Mouse (Mus musculus) embryonic facial prominence, embryonic 13.5 days (tissue): ENCODE measurements around the gene B4galt4. TPM values are rescaled to one million over a fixed set of nuclear protein-coding genes. Genes with fewer than 3 reads are reported as not detected.
A peak's percentile ranks its signal among the peaks of the same experiment; 100 is the strongest.

Source experiments
- ATAC-seq: fragments of 200-750 bp; cut with Nextera tagmentation; 2 replicates; pipeline ENCODE4 v1.8.0; 2017; ENCODE audit warnings: low read depth; ENCODE audit not compliant: insufficient number of reproducible peaks, insufficient read depth, low FRiP score, low TSS enrichment
- H3K27ac ChIP-seq: fragments of 300-500 bp; sonication (generic); 2 replicates; pipeline ENCODE4 v1.5.1; 2015; ENCODE audit warnings: moderate library complexity, mild to moderate bottlenecking, inconsistent platforms
- H3K27me3 ChIP-seq: fragments of 300-500 bp; sonication (generic); 2 replicates; pipeline ENCODE4 v1.6.1; 2015; ENCODE audit warnings: mild to moderate bottlenecking, inconsistent platforms
- H3K36me3 ChIP-seq: fragments of 300-500 bp; sonication (generic); 2 replicates; pipeline ENCODE4 v1.6.1; 2015; ENCODE audit warnings: mild to moderate bottlenecking, inconsistent platforms
- H3K4me1 ChIP-seq: fragments of 300-500 bp; sonication (generic); 2 replicates; pipeline ENCODE4 v1.6.1; 2015; ENCODE audit warnings: inconsistent platforms
- H3K4me2 ChIP-seq: fragments of 300-500 bp; sonication (generic); 2 replicates; pipeline ENCODE4 v1.6.1; 2015; ENCODE audit warnings: moderate library complexity, mild to moderate bottlenecking, inconsistent platforms
- H3K4me3 ChIP-seq: fragments of 300-500 bp; sonication (generic); 2 replicates; pipeline ENCODE4 v1.5.1; 2015; ENCODE audit warnings: mild to moderate bottlenecking, inconsistent platforms
- H3K9ac ChIP-seq: fragments of 300-500 bp; sonication (generic); 2 replicates; pipeline ENCODE4 v1.6.1; 2015; ENCODE audit warnings: mild to moderate bottlenecking, inconsistent platforms
- H3K9me3 ChIP-seq: fragments of 300-500 bp; sonication (generic); 2 replicates; pipeline ENCODE4 v1.6.1; 2016; ENCODE audit warnings: inconsistent platforms
- WGBS: fragments of 180-500 bp; shearing (Covaris S2); methylation state at CpG from one replicate; pipeline ENCODE4 v1.1.7; 2015; ENCODE audit warnings: mixed read lengths; 5-methylcytosine and 5-hydroxymethylcytosine counted together
- polyA plus RNA-seq: library from polyadenylated mRNA; unstranded; fragments of >200 nt; fragmentation: Nextera tagmentation; extraction: Ambion mirVana; gene quantifications from 2 replicates; pipeline ENCODE4 v1.2.1, GENCODE M21; 2015

The B4galt4 gene
- polyA plus RNA-seq, 1 experiment from 2014 or later, result 23.1 TPM

GRCm38 (mm10) chr16:38729610-38730288 lies 12.3 kb upstream of the B4galt4 start:
- no peaks in the 10 kb centered on the region for H3K27me3 ChIP-seq
- no peaks in the 10 kb centered on the region for H3K9me3 ChIP-seq
- H3K4me3 ChIP-seq, result no peak overlapping the region
- peak; percentile 48; the same call in 1 of the 2 replicates for ATAC-seq
- WGBS, result 54% methylated on average over 15 of the region's 15 CpGs
- H3K4me2 ChIP-seq, result peak overlapping the region; percentile 38
- no peak overlapping the region for H3K27ac ChIP-seq
- no peaks in the 10 kb centered on the region for H3K36me3 ChIP-seq
- peaks cover 10% of the 10 kb centered on the region for H3K4me1 ChIP-seq
- H3K9ac ChIP-seq, result no peak overlapping the region

GRCm38 (mm10) chr16:38730921-38731320 lies 11.1 kb upstream of the B4galt4 start:
- WGBS, result 45% methylated on average over 8 of the region's 8 CpGs
- peak overlapping the region; percentile 0; the same call in 1 of the 2 replicates for H3K4me2 ChIP-seq

GRCm38 (mm10) chr16:38741204-38741903 lies 710 bp upstream of the B4galt4 start:
- H3K9ac ChIP-seq, result no peak overlapping the region
- H3K27ac ChIP-seq, result no peak overlapping the region
- H3K4me2 ChIP-seq, result peak overlapping the region; percentile 86
- 0 out of 2 replicates have a peak, but pooled peaks cover 6% of the 10 kb centered on the region for H3K36me3 ChIP-seq
- WGBS, result 77% methylated on average over 13 of the region's 13 CpGs
- peaks cover 7% of the 10 kb centered on the region for H3K4me1 ChIP-seq
- peak overlapping the region; percentile 73 for H3K4me3 ChIP-seq
- H3K27me3 ChIP-seq, result no peaks in the 10 kb centered on the region
- no peaks in the 10 kb centered on the region for H3K9me3 ChIP-seq
- ATAC-seq, result no peak

More at GRCm38 (mm10) chr16:38730921-38731320, 11.1 kb upstream of the B4galt4 start:
- H3K27ac ChIP-seq, result no peak overlapping the region
- H3K4me3 ChIP-seq, result no peak overlapping the region
- no peaks in the 10 kb centered on the region for H3K27me3 ChIP-seq
- H3K36me3 ChIP-seq, result no peaks in the 10 kb centered on the region
- no peak for ATAC-seq
- no peaks in the 10 kb centered on the region for H3K9me3 ChIP-seq
- no peak overlapping the region for H3K9ac ChIP-seq
- H3K4me1 ChIP-seq, result peaks cover 10% of the 10 kb centered on the region

GRCm38 (mm10) chr16:38742659-38743131 lies 631 bp downstream of the B4galt4 start:
- H3K27ac ChIP-seq, result peak overlapping the region; percentile 84
- H3K9ac ChIP-seq, result peak overlapping the region; percentile 85
- 0 out of 2 replicates have a peak, but pooled peaks cover 6% of the 10 kb centered on the region for H3K36me3 ChIP-seq
- no peaks in the 10 kb centered on the region for H3K27me3 ChIP-seq
- H3K4me2 ChIP-seq, result peak overlapping the region; percentile 86
- peaks cover 7% of the 10 kb centered on the region for H3K4me1 ChIP-seq
- H3K9me3 ChIP-seq, result no peaks in the 10 kb centered on the region
- WGBS, result under 1% methylated on average over 13 of the region's 13 CpGs
- ATAC-seq, result peak; percentile 74
- peak overlapping the region; percentile 73 for H3K4me3 ChIP-seq

GRCm38 (mm10) chr16:38743941-38744673 lies 2.0 kb downstream of the B4galt4 start:
- no peak for ATAC-seq
- 0 out of 2 replicates have a peak, but pooled peaks cover 6% of the 10 kb centered on the region for H3K36me3 ChIP-seq
- H3K9ac ChIP-seq, result no peak overlapping the region
- H3K9me3 ChIP-seq, result no peaks in the 10 kb centered on the region
- no peaks in the 10 kb centered on the region for H3K27me3 ChIP-seq
- H3K4me1 ChIP-seq, result peaks cover 7% of the 10 kb centered on the region
- H3K4me2 ChIP-seq, result no peak overlapping the region
- no peak overlapping the region for H3K4me3 ChIP-seq
- H3K27ac ChIP-seq, result no peak overlapping the region
- 81% methylated on average over 10 of the region's 10 CpGs for WGBS

GRCm38 (mm10) chr16:38750803-38751202 lies 8.7 kb downstream of the B4galt4 start:
- no peak for ATAC-seq
- H3K9me3 ChIP-seq, result no peaks in the 10 kb centered on the region
- H3K4me2 ChIP-seq, result no peak overlapping the region
- no peaks in the 10 kb centered on the region for H3K27me3 ChIP-seq
- H3K9ac ChIP-seq, result no peak overlapping the region
- peaks cover 23% of the 10 kb centered on the region for H3K4me1 ChIP-seq
- H3K36me3 ChIP-seq, result 0 out of 2 replicates have a peak, but pooled peaks cover 10% of the 10 kb centered on the region
- H3K27ac ChIP-seq, result no peak overlapping the region
- H3K4me3 ChIP-seq, result no peak overlapping the region
- WGBS, result 53% methylated on average over 6 of the region's 6 CpGs

GRCm38 (mm10) chr16:38753631-38754030 lies 11.6 kb downstream of the B4galt4 start:
- 0 out of 2 replicates have a peak overlapping the region, but pooled peaks have one; percentile 33 for H3K27ac ChIP-seq
- WGBS, result 26% methylated on average over 11 of the region's 11 CpGs
- H3K4me3 ChIP-seq, result no peak overlapping the region
- 0 out of 2 replicates have a peak overlapping the region, but pooled peaks have one; percentile 16 for H3K4me2 ChIP-seq
- H3K27me3 ChIP-seq, result no peaks in the 10 kb centered on the region
- H3K4me1 ChIP-seq, result peaks cover 35% of the 10 kb centered on the region
- H3K36me3 ChIP-seq, result peaks cover 21% of the 10 kb centered on the region
- no peaks in the 10 kb centered on the region for H3K9me3 ChIP-seq
- ATAC-seq, result peak; percentile 69
- no peak overlapping the region for H3K9ac ChIP-seq

- WGBS, result 45% methylated on average over 7 of the region's 7 CpGs
- no peak for ATAC-seq
- 0 out of 2 replicates have a peak overlapping the region, but pooled peaks have one; percentile 40 for H3K27ac ChIP-seq
Observed at GRCm38 (mm10) chr16:38755452-38756176, 13.6 kb downstream of the B4galt4 start.

GRCm38 (mm10) chr16:38756177-38756503 lies 14.1 kb downstream of the B4galt4 start:
- Histone ChIP-seq H3K4me3 (no peak overlapping the region), H3K9me3 (no peaks in the 10 kb centered on the region), H3K4me1 (peaks cover 31% of the 10 kb centered on the region), H3K36me3 (peaks cover 38% of the 10 kb centered on the region), H3K27ac (no peak overlapping the region), H3K27me3 (no peaks in the 10 kb centered on the region), H3K9ac (no peak overlapping the region), H3K4me2 (no peak overlapping the region)
- ATAC-seq, result no peak
- 26% methylated on average over 5 of the region's 5 CpGs for WGBS

More at GRCm38 (mm10) chr16:38755452-38756176, 13.6 kb downstream of the B4galt4 start:
- Histone ChIP-seq H3K36me3 (peaks cover 33% of the 10 kb centered on the region), H3K27me3 (no peaks in the 10 kb centered on the region), H3K4me1 (peaks cover 34% of the 10 kb centered on the region), H3K9me3 (no peaks in the 10 kb centered on the region), H3K9ac (no peak overlapping the region), H3K4me2 (no peak overlapping the region), H3K4me3 (no peak overlapping the region)

GRCm38 (mm10) chr16:38756572-38756971 lies 14.5 kb downstream of the B4galt4 start:
- H3K36me3 ChIP-seq, result peaks cover 38% of the 10 kb centered on the region
- no peak overlapping the region for H3K4me3 ChIP-seq
- no peaks in the 10 kb centered on the region for H3K27me3 ChIP-seq
- no peak overlapping the region for H3K9ac ChIP-seq
- no peak for ATAC-seq
- WGBS, result 76% methylated on average over 4 of the region's 4 CpGs
- H3K4me1 ChIP-seq, result peaks cover 31% of the 10 kb centered on the region
- no peaks in the 10 kb centered on the region for H3K9me3 ChIP-seq
- no peak overlapping the region for H3K4me2 ChIP-seq
- no peak overlapping the region for H3K27ac ChIP-seq

GRCm38 (mm10) chr16:38757626-38758025 lies 15.6 kb downstream of the B4galt4 start:
- Histone ChIP-seq H3K27me3 (no peaks in the 10 kb centered on the region), H3K27ac (no peak overlapping the region), H3K4me1 (peaks cover 33% of the 10 kb centered on the region), H3K4me3 (no peak overlapping the region), H3K9me3 (no peaks in the 10 kb centered on the region), H3K36me3 (peaks cover 40% of the 10 kb centered on the region), H3K4me2 (no peak overlapping the region), H3K9ac (no peak overlapping the region)
- 93% methylated on average over 19 of the region's 19 CpGs for WGBS
- ATAC-seq, result no peak
